Mouse (Mus musculus): ENCODE results near the gene Atxn10.

DNA sequence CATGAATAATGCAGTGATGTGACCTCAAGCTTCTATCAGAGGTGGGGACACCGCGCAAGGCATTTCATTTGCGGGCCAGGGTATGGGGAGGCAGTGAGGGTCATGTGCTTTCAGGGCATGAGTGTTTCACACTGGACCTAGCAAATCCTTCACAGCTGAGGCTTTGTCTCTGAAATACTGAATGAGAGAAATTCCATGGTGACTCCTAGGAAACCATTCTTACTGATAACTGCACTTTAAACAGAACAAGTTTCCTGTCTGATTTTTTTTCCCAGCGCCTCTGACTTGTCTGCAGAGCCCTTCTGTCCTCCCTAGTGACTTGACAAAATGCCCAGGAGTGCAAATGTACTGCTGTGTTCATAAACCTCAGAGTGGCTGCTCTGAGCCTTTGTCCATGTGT lies 125.5 kb downstream of the Atxn10 start:
- TF ChIP-seq CTCF (IDR thresholded peaks at IDR 0.05) = no peak
- no peak for TF ChIP-seq EP300 (IDR thresholded peaks at IDR 0.05)
